Mouse (Mus musculus) megakaryocyte, embryonic 14.5 days (primary cell): ENCODE results near the gene Klhl33.

ENCODE experiments used
- FLI1 ChIP-seq: IDR thresholded peaks from 2 replicates; pipeline ENCODE4 v1.6.1; 2012; ENCODE audit warnings: low read length, inconsistent platforms, mixed read lengths
- GATA1 ChIP-seq: IDR thresholded peaks from 3 replicates; pipeline ENCODE4 v1.6.1; 2012; ENCODE audit warnings: mixed read lengths, low read length, inconsistent platforms, borderline replicate concordance

DNA sequence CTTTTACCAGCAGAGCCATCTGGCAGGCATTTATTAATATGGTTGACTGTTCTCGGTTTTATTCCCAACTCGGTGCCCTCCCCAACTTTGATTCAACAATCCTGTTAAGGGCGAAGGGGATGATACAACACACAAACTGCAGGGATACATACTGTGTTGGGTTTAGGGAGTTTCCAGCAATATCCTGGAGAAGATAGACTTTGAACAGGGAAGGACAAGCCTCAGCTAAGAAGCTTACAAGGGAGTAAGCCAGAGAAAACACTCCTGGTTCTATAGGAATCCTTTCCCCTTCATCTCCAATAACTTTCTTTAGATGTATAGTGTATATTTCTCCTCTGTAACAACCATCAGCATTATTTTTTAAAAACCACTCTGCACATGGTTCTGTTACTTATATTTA, 22.1 kb downstream of the Klhl33 start:
- TF ChIP-seq GATA1 (no peak), FLI1 (no peak)
